Mouse (Mus musculus): ENCODE data around the gene Myo18a.

Myo18a gene

GRCm38 (mm10) chr11:77840523-77841245 is 77.6 kb downstream of the Myo18a start:
- no peak for DNase-seq

- no peak for DNase-seq
Observed at GRCm38 (mm10) chr11:77843068-77843905, 80.2 kb downstream of the Myo18a start.

GRCm38 (mm10) chr11:77843906-77844200 is 80.8 kb downstream of the Myo18a start:
- DNase-seq = no peak

GRCm38 (mm10) chr11:77847599-77848128 is 84.6 kb downstream of the Myo18a start:
- no peak for DNase-seq

GRCm38 (mm10) chr11:77848131-77848530 is 85.1 kb downstream of the Myo18a start:
- DNase-seq = no peak

GRCm38 (mm10) chr11:77849151-77849550 is 86.1 kb downstream of the Myo18a start:
- DNase-seq = no peak

GRCm38 (mm10) chr11:77850401-77851244 is 87.6 kb downstream of the Myo18a start:
- DNase-seq = peak; percentile 84

- DNase-seq = no peak
Observed at GRCm38 (mm10) chr11:77851483-77852010, 88.5 kb downstream of the Myo18a start.

- DNase-seq = no peak
Observed at GRCm38 (mm10) chr11:77852195-77852594, 89.1 kb downstream of the Myo18a start.

GRCm38 (mm10) chr11:77852941-77853668 is 90.1 kb downstream of the Myo18a start:
- no peak for DNase-seq

GRCm38 (mm10) chr11:77854641-77855040 is 91.6 kb downstream of the Myo18a start:
- DNase-seq = no peak

- DNase-seq = no peak
Observed at GRCm38 (mm10) chr11:77855396-77855795, 92.3 kb downstream of the Myo18a start.

- DNase-seq = no peak
Observed at GRCm38 (mm10) chr11:77857089-77857488, 94.0 kb downstream of the Myo18a start.

GRCm38 (mm10) chr11:77858589-77858988 is 95.5 kb downstream of the Myo18a start:
- no peak for DNase-seq

- no peak for DNase-seq
Observed at GRCm38 (mm10) chr11:77860947-77861346, 97.9 kb downstream of the Myo18a start.

GRCm38 (mm10) chr11:77862887-77863286 is 99.8 kb downstream of the Myo18a start:
- DNase-seq = no peak

GRCm38 (mm10) chr11:77864771-77865170 is 101.7 kb downstream of the Myo18a start:
- no peak for DNase-seq

GRCm38 (mm10) chr11:77867419-77868083 is 104.5 kb downstream of the Myo18a start:
- DNase-seq = no peak

GRCm38 (mm10) chr11:77871436-77871835 is 108.4 kb downstream of the Myo18a start:
- peak; percentile 85 for DNase-seq

GRCm38 (mm10) chr11:77872236-77872635 is 109.2 kb downstream of the Myo18a start:
- peak; percentile 85 for DNase-seq

- DNase-seq = no peak
Observed at GRCm38 (mm10) chr11:77872685-77873084, 109.6 kb downstream of the Myo18a start.

GRCm38 (mm10) chr11:77873116-77873515 is 110.1 kb downstream of the Myo18a start:
- no peak for DNase-seq
